Mouse (Mus musculus) hindbrain, postnatal 0 days (tissue): ENCODE measurements at regions not wholly inside any gene's neighbourhood (a gene's known extent, or its start where the extent isn't known, plus 50 kb on each side); places are given as distances from the start of the nearest gene placed in this dataset.

Experiments used
- ATAC-seq: fragments of 200-750 bp; cut with Nextera tagmentation; 2 replicates; pipeline ENCODE4 v1.8.0; 2017; ENCODE audit warnings: mild to moderate bottlenecking, moderate TSS enrichment, moderate library complexity
- DNase-seq: peaks from one replicate; pipeline ENCODE4 v3.0.0-alpha.2; 2015; ENCODE audit warnings: low spot score
- H3K27ac ChIP-seq: fragments of 300-500 bp; sonication (generic); 2 replicates; pipeline ENCODE4 v1.5.1; 2014; ENCODE audit warnings: mild to moderate bottlenecking
- H3K27me3 ChIP-seq: fragments of 300-500 bp; sonication (generic); 2 replicates; pipeline ENCODE4 v1.6.1; 2014; ENCODE audit warnings: low read length, mixed read lengths; ENCODE audit not compliant: insufficient read depth
- H3K36me3 ChIP-seq: fragments of 300-500 bp; sonication (generic); 2 replicates; pipeline ENCODE4 v1.6.1; 2014; ENCODE audit warnings: low read length, mixed read lengths; ENCODE audit not compliant: insufficient read depth
- H3K4me1 ChIP-seq: fragments of 300-500 bp; sonication (generic); 2 replicates; pipeline ENCODE4 v1.6.1; 2014; ENCODE audit warnings: antibody characterized with exemption, low read length, mixed read lengths; ENCODE audit not compliant: insufficient read depth
- H3K4me2 ChIP-seq: fragments of 300-500 bp; sonication (generic); 2 replicates; pipeline ENCODE4 v1.6.1; 2014; ENCODE audit warnings: low read depth, mild to moderate bottlenecking, low read length, moderate library complexity, mixed read lengths
- H3K4me3 ChIP-seq: fragments of 300-500 bp; sonication (generic); 2 replicates; pipeline ENCODE4 v1.5.1; 2014; ENCODE audit warnings: low read length
- H3K9ac ChIP-seq: fragments of 300-500 bp; sonication (generic); replicated peaks from 2 replicates; pipeline ENCODE4 v1.6.1; 2014; ENCODE audit warnings: mild to moderate bottlenecking, low read length, moderate library complexity, mixed read lengths
- H3K9me3 ChIP-seq: fragments of 300-500 bp; sonication (generic); 2 replicates; pipeline ENCODE4 v1.6.1; 2016; ENCODE audit warnings: low read length, mixed read lengths
- CTCF ChIP-seq: IDR thresholded peaks from 2 replicates; pipeline ENCODE4 v1.5.1; 2016; ENCODE audit warnings: antibody characterized with exemption, control low read depth, low read depth
- WGBS: fragments of 180-500 bp; shearing (Covaris S2); extraction: QIAGEN DNeasy Blood & Tissue Kit; methylation state at CpG from one replicate; pipeline ENCODE4 v1.1.7; 2014; 5-methylcytosine and 5-hydroxymethylcytosine counted together

DNA sequence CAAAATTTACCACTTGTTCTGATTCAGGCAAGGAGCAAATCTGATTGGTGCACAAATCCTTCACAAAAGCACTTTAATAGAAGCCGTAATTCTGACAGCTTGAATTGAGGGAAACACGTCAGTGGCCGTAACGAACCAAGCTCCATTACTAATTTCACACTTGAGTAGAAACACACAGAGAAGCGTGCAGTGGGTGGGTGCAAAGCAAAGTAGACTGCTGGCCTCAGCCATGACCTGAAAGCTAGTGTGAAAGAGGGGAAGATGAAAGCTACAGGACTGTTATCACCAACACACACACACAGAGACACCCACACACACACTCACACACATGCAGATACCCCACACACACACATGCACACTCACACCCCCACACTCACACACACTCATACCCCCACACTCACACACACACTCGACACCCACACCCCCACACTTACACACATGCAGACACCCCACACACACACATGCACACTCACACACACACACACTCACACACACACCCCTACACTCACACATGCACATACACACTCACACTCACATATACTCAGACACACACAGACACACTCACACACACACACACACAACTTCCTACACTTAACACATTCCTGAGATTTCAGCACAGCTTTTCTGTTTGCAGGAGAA lies 248.8 kb upstream of the Gpc5 start:
- DNase-seq, result no peak
- whole genome bisulfite sequencing, result 33% methylated on average over 6 of the region's 6 CpGs
- Histone ChIP-seq H3K4me2 (no peak overlapping the region), H3K4me3 (no peak overlapping the region), H3K27me3 (no peaks in the 10 kb centered on the region), H3K36me3 (no peaks in the 10 kb centered on the region), H3K9me3 (no peaks in the 10 kb centered on the region), H3K9ac (no peak overlapping the region), H3K4me1 (no peaks in the 10 kb centered on the region), H3K27ac (no peak overlapping the region)
- no peak for TF ChIP-seq CTCF
- ATAC-seq, result no peak

DNA sequence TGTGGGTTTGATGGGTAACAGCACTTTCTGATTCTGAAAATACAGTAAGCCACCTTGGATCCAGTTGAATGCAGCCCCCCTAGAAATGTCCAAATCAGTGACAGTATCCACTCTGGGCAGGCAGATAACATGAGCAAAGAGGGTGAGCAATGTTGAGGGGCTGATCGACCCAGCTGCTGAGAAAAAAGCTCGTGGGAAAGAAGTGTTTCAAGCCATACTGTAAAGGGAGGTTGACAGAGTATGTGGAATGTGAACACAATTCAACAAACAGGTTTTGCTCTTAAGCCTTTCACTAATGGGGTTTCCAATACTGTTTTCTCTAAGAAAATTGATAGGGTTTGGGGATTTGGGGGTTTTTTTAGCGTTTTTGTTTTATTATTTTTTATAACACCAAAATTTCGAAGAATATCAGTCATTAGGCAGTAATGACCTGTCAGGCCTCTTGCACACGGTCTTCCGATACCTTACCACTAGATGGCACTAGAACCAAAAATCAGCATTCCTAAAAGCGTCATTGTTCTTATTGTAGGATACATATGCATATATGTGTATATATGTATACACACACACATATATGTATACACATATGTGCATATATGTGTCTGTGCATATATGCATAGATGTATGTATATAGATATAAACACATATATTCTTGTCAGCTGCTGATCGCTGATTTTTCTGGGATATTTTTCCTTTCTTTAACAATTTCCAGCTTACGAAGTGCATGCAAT lies 237.5 kb upstream of the Gpc5 start:
- Histone ChIP-seq H3K4me1 (no peaks in the 10 kb centered on the region), H3K9me3 (no peaks in the 10 kb centered on the region), H3K4me3 (no peak overlapping the region), H3K27ac (no peak overlapping the region), H3K4me2 (no peak overlapping the region), H3K9ac (no peak overlapping the region), H3K27me3 (no peaks in the 10 kb centered on the region), H3K36me3 (no peaks in the 10 kb centered on the region)
- WGBS, result 33% methylated on average over 9 of the region's 9 CpGs
- peak; percentile 73 for TF ChIP-seq CTCF
- DNase-seq (peak; percentile 73), ATAC-seq (no peak)

DNA sequence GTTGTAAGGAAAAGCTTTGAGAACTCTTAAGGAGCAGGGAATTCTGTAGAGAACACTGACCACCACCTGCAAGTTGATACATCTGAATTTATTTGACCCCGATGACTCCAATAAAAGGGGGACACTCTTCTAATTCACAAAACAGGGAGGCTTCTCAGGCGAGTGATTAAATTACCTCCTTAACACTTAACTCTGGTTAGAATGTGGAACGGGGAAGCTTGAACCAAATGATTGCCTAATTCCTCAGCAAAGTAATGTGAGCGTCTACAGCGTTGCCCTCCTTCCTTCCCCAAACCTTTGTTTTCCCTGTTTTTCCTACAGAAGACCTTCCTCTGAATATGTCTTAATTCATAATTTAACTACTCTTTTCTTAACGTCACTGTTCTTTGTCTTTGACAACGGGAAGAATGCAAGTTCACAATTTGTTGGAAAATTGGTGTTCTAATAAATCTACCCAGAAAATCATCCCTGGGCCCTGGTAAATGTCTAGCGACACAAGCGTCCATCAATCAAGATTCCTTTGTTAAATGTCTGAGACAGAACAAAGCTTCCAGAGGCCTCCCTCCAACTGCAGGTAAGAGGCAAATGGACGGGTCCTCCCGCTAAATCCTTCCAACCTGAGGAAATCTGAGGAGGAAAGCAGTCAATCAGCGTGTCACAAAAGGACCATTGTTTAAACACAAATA lies 236.8 kb upstream of the Gpc5 start:
- no peaks in the 10 kb centered on the region for H3K4me1 ChIP-seq
- H3K36me3 ChIP-seq, result no peaks in the 10 kb centered on the region
- no peak overlapping the region for H3K27ac ChIP-seq
- 39% methylated on average over 12 of the region's 12 CpGs for WGBS
- no peak overlapping the region for H3K9ac ChIP-seq
- no peak overlapping the region for H3K4me2 ChIP-seq
- ATAC-seq, result no peak
- H3K4me3 ChIP-seq, result no peak overlapping the region
- TF ChIP-seq CTCF, result no peak
- DNase-seq, result no peak
- no peaks in the 10 kb centered on the region for H3K27me3 ChIP-seq
- no peaks in the 10 kb centered on the region for H3K9me3 ChIP-seq

DNA sequence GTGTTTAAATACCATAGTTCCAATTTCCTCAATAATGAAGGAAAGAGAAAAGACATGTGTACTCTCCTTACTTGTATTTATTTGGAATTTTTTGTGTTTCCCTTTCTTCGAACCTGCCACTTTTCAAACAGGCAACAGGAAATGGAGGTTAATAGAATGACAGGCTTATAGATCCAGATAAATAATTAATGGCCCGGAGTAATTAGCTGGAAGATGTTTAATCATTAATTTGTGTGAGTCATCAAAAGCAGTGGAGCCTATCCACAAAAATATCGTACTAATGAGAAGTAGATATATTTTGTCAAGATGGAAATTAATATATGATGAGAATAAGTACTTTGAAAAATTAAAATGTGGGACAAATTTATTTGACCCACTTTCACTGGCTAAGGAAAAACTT lies 236.3 kb upstream of the Gpc5 start:
- WGBS, result 63% methylated on average over 3 of the region's 3 CpGs
- no peak overlapping the region for H3K4me2 ChIP-seq
- H3K9me3 ChIP-seq, result no peaks in the 10 kb centered on the region
- no peak overlapping the region for H3K9ac ChIP-seq
- no peaks in the 10 kb centered on the region for H3K27me3 ChIP-seq
- H3K36me3 ChIP-seq, result no peaks in the 10 kb centered on the region
- ATAC-seq (no peak), DNase-seq (no peak)
- no peaks in the 10 kb centered on the region for H3K4me1 ChIP-seq
- H3K27ac ChIP-seq, result no peak overlapping the region
- TF ChIP-seq CTCF, result no peak
- H3K4me3 ChIP-seq, result no peak overlapping the region

DNA sequence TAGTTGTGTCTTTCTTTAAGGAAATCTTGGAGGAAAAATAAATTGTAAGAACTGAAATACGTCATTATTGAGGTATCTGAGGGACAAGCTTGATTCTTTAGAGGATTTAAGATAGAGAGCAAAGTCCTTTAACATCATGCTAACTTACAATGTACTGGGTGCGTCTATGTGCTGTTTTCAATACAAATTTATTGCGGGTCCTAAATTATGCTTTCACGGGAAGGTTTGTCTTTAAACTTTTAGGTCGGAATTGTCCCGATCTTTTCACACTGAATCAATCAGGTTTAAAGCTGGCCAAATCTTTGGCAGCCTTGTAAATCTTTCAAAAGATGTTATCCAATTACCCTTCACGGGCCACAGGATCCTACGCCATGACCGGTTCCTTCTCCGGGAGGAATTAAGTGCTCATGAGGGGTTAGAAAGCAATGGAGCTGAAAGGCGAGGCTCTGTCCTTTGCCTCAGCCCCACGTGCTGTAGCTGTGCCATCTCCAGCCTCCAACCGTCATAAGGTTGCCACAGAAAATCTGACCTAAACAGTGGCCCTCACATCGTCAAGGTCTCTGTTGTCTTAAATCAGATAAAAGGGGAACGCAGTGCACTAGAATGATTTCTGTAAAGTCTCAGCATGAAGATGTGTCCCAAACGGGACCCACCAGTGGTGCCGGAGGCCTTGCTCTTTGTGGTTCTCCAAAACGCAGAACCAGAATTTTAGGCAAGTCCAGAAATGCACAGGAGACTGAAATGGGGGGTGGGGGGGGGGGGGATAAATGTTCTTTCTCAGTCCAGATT lies 235.6 kb upstream of the Gpc5 start:
- Histone ChIP-seq H3K4me2 (no peak overlapping the region; the same call in 1 of the 2 replicates), H3K36me3 (no peaks in the 10 kb centered on the region), H3K9ac (no peak overlapping the region), H3K4me1 (no peaks in the 10 kb centered on the region), H3K9me3 (no peaks in the 10 kb centered on the region), H3K27me3 (no peaks in the 10 kb centered on the region), H3K4me3 (no peak overlapping the region), H3K27ac (no peak overlapping the region)
- ATAC-seq (no peak), DNase-seq (no peak)
- WGBS, result 32% methylated on average over 18 of the region's 18 CpGs
- no peak for TF ChIP-seq CTCF

DNA sequence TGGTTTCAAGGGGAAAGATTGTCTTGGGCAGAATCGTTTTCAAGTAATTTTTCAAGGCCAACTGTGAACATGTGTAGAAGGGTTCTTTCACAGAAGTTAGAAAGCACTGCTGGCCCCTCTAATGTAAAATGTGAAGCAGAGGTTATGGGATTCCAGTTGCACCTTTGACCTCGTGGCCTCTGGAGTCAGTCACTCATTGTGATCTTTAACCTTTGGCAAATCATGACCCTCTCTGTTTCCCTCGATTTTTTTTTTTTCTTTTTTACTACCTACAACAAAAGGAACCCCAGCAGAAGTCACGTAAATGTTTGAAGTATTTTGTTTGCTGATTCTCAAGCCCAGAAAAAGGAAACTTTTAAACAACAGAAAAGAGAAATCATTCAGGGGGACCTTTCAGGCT lies 234.8 kb upstream of the Gpc5 start:
- Histone ChIP-seq H3K9ac (no peak overlapping the region), H3K4me1 (no peaks in the 10 kb centered on the region), H3K4me3 (no peak overlapping the region), H3K9me3 (no peaks in the 10 kb centered on the region), H3K27me3 (no peaks in the 10 kb centered on the region), H3K27ac (no peak overlapping the region), H3K4me2 (no peak overlapping the region), H3K36me3 (no peaks in the 10 kb centered on the region)
- no peak for TF ChIP-seq CTCF
- WGBS, result 27% methylated on average over 4 of the region's 4 CpGs
- DNase-seq (no peak), ATAC-seq (no peak)
